Mouse (Mus musculus): ENCODE data around the gene Prickle3.

Prickle3 gene

DNA sequence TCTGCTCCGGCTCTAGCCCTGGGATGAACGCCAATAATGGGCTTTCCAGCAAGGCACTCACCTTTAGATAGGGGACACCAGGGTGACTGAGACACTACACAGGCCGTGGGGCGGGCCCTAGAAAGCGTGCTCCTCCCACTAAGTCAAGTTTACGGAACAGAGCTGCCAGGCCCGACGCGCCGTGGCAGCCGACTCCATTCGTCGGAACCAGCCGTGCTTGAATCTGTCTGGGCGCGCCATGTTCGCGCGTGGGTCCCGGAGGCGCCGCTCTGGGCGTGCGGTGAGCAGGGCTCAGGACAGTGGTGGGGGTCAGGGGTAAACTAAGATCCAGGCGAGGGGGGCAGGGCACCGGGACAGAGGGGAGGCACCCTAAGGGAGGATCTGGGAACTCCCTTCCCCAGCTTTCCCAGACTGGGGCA is at the start of gene Prickle3:
Prickle3 (plus strand) TSS at position 40 of the 419 bp plus-strand sequence.
- DNase-seq, result peak; percentile 44

- no peak for DNase-seq
Measured at GRCm38 (mm10) chrX:7610035-7610434, 47.0 kb upstream of the Prickle3 start.

- no peak for DNase-seq
Measured at GRCm38 (mm10) chrX:7610536-7611258, 46.4 kb upstream of the Prickle3 start.

GRCm38 (mm10) chrX:7617889-7618551 is 39.0 kb upstream of the Prickle3 start:
- no peak for DNase-seq

DNA sequence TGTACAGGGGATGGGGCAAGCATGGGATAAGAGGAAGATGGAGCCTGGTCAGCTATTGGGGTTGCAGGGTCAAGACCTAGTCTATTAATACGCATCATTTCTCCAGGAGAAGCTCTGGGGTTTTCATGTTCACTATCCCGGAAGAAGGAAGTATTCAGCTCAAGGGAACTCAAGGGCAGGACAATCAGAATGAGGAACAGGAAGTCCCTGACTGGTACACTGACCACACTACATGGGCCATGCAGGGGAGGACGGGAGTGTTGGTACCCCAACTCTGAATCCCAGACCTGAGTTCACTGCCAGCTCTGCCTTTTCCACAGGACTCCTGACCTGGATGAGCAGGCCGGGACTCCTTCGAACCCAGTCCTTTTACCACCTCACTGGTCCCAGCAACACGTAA is 24.5 kb upstream of the Prickle3 start:
- DNase-seq, result no peak

DNA sequence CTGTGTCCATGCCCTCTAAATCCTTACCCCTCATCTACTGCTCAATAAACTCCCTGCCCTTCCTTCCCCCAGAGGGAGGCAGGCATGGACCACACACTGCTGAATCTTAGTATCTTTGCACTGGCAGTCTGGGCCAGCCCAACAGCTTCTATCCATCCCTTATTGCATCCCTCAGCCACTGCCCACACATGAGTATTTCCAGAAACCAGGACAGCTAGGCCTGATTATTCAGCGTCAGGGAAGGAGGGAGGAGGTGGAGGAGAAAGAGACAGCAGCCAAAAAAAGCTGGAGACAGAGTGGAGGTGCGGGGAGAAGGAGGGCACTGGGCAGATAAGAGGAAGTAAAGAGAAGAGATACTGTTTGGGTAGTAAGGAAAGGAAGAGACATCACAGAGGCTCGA is 22.0 kb upstream of the Prickle3 start:
- no peak for DNase-seq

DNA sequence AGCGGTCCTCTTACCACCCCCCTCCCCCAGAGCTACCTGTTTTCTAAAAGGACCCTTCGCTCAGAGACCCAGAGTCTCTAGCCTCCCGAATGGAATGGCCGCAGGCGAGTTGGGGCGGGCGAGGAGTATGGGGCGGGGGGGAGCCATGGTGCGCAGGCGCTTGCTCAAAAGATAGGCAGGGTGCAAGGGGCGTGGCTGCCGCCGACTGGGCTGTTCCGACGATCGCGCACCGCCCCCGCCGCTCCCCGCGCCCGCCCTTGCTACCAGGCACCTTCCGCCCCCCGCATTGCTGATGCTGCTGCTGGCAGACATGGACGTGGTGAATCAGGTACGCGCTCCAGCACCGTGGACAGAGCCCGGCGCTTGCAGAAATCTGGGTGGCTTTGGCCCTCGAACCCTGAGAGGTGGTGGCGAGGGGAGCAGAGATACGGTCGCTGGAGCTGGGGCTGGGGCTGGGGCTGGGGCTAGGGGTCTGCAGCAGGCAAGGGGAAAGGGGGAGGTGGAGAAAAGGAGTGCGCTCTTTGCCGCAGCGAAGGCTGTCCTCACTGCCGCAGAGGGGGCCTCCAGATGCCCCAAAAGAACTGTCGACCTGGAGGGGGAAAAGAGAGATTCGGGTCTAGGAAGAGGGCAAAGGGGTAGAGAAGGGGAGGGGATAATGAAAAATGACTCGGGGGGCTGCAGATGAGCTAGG is 18.5 kb upstream of the Prickle3 start, which contains the start of gene Syp:
Syp (plus strand) TSS at position 71 of the 691 bp plus-strand sequence.
- peak; percentile 89 for DNase-seq

DNA sequence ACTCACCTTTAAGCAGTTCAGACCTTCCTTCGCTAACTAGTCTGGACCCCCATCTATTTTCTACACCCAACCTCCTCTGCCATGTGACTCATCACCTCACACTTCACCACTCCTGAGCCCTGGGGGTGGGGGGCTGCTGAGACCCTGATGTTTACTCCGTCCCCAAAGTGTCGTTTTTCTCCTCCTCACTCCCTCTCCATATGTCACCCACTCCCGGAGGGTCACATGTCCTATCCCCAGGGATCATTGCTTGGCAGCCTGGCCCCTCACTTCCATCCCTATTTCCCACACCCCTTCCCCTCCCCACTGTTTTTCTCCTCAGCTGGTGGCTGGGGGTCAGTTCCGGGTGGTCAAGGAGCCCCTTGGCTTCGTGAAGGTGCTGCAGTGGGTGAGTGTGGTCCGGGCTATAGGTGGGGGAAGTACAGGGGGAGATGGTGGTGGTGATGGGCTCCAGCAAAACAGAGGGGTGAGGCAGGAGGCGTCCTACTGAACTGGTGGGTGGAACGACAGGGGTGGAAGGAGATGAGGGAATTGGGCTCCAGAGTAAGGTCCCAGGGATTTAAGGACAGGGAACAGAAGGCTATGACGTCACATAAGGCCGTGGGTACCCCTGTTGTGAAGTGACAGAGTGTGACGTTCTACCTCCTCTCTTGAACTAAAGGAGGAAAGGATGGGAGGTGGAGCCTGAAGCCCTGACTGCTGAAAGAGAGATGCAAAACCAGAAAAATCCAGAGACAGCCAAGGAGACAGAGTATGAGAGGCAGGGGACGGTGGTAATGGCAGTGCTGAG is 17.3 kb upstream of the Prickle3 start:
- DNase-seq, result no peak

DNA sequence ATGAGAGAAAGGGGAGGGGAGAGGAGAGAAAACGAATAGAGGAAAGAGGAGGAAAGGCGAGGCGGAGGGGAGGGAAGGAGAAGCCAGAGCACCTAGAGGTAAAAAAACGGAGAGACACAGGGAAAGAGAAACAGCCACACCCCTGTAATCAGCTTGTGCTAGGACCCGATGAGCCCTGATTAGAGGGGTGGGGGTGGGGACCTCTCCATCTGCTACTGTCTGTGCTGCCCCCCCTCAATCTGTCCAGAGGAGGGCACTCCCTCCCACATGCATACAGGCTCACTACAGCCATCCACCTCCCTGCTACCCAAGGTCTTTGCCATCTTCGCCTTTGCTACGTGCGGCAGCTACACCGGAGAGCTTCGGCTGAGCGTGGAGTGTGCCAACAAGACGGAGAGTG is 16.3 kb upstream of the Prickle3 start:
- DNase-seq, result peak; percentile 12

GRCm38 (mm10) chrX:7645349-7645748 is 11.7 kb upstream of the Prickle3 start:
- peak; percentile 82 for DNase-seq

DNA sequence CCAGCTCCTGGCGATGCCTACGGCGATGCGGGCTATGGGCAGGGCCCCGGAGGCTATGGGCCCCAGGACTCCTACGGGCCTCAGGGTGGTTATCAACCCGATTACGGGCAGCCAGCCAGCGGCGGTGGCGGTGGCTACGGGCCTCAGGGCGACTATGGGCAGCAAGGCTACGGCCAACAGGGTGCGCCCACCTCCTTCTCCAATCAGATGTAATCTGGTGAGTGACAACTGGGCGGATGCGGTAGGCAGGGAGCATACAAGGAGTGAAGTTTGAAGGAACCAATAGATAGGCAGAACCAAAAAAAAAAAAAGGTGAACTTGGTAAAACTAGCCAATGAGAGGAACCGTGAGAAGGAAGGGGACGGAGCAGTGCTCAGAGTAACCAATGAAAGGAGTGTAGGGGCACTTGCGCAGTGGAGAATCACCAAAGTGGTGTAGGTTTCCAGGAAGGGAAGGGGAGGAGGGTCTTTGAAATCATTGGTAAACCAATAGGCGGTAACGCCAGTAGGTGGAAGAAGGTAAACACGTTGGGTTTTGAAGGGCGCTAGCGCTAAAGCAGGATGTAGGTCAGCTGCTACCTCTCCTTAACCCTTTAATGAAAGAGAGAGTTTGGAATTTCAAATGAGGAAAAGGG is 8.3 kb upstream of the Prickle3 start:
- DNase-seq, result peak; percentile 90

GRCm38 (mm10) chrX:7658031-7658784 is 1.1 kb downstream of the Prickle3 start:
- peak; percentile 25 for DNase-seq

- DNase-seq, result no peak
Measured at GRCm38 (mm10) chrX:7658785-7659589, 1.9 kb downstream of the Prickle3 start.

GRCm38 (mm10) chrX:7661086-7661485 is 4.0 kb downstream of the Prickle3 start:
- no peak for DNase-seq

DNA sequence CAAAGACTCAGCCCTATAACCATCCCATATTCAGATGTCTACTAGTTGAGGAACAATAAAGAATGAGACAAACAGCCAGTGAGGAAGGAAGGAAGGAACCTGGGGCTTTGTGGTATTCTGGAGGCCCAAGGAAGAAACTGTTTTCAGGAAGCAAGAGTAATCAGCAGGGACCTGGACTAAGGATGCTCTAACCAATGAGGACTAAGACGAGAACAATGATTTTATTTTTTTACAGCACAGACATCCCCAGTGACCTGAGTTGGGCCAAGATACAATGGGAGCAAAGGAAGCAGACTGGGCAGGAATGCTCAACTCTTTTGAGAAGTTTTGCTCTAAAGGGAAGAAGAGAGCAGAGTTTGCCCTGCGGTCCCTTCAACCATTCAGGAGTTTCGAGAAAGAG is 5.9 kb downstream of the Prickle3 start:
- DNase-seq, result no peak

DNA sequence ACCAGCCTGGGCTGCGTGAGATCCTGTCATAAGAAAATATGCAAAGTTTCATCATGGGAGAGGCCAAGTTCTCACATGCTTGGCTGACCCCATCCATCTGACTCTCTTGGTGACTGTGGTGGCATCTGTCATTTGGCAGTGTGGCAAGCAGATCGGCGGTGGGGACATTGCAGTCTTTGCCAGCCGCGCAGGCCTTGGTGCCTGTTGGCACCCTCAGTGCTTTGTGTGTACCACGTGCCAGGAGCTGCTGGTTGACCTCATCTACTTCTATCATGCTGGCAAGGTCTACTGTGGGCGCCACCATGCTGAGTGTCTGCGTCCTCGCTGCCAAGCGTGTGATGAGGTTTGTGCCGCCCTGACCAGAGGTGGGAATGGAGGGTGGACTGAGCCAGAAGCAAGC is 7.7 kb downstream of the Prickle3 start:
- DNase-seq, result no peak

- no peak for DNase-seq
Measured at GRCm38 (mm10) chrX:7665739-7666502, 8.9 kb downstream of the Prickle3 start.

GRCm38 (mm10) chrX:7670390-7670881 is 13.4 kb downstream of the Prickle3 start:
- peak; percentile 67 for DNase-seq

DNA sequence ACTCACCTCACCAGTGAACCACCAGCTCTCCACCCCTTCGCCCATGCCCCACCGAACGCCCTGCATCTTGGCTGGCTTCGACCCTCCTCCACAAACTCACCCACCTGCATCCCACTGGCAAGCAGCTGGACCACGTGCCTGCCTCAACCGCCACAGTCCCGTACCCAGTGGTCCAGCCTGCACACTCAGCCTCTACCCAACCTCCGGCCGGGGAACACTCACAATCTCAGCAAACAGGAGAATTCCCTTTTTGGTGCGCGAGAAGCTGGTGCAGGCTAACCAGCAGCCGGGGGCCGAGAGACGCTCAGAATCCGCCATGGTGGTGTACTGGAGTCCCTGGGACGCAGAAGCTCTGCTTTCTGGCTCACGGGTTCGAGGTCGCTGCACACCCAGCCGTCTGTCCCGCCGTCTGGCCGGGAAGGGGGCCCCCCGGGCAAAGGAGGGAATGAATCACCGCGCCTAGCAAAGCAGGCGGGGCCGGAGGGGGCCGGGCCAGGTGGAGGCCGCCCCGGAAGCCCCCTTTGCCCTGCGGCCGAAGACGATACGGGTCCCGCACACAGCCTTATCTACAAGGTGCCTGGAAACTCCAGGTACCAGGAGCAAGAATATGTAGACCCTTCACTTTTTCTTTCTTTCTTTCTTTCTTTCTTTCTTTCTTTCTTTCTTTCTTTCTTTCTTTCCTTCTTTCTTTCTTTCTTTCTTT is 14.0 kb downstream of the Prickle3 start, which contains the start of gene Plp2:
Plp2 (minus strand) TSS at position 470 of the 703 bp plus-strand sequence.
- DNase-seq, result peak; percentile 45
